Mouse (Mus musculus) megakaryocyte, embryonic 14.5 days (primary cell): ENCODE measurements around the gene Glcci1. TPM values are rescaled to one million over a fixed set of nuclear protein-coding genes. Genes with fewer than 3 reads are reported as not detected.

Experiments used
- H3K27me3 ChIP-seq: replicated peaks from 2 replicates; pipeline ENCODE3; 2012; ENCODE audit warnings: inconsistent platforms
- H3K36me3 ChIP-seq: replicated peaks from 2 replicates; pipeline ENCODE3; 2012; ENCODE audit warnings: low read length, inconsistent platforms, mixed read lengths
- H3K4me1 ChIP-seq: 2 replicates; pipeline ENCODE4 v1.6.1; 2012; ENCODE audit warnings: inconsistent platforms
- H3K4me3 ChIP-seq: replicated peaks from 2 replicates; pipeline ENCODE3; 2012; ENCODE audit warnings: moderate library complexity, mild to moderate bottlenecking, inconsistent platforms
- H3K9me3 ChIP-seq: 2 replicates; pipeline ENCODE4 v1.6.1; 2012; ENCODE audit warnings: inconsistent platforms
- FLI1 ChIP-seq: IDR thresholded peaks from 2 replicates; pipeline ENCODE4 v1.6.1; 2012; ENCODE audit warnings: low read length, inconsistent platforms, mixed read lengths
- GATA1 ChIP-seq: IDR thresholded peaks from 3 replicates; pipeline ENCODE4 v1.6.1; 2012; ENCODE audit warnings: mixed read lengths, low read length, inconsistent platforms, borderline replicate concordance
- polyA plus RNA-seq: library from polyadenylated mRNA; stranded (reverse); fragments of >175 nt; gene quantifications from 2 replicates; pipeline ENCODE4 v1.2.3, GENCODE M21; 2012; ENCODE audit warnings: low replicate concordance; ENCODE audit not compliant: insufficient read depth

The Glcci1 gene
- polyA plus RNA-seq, 1 experiment: 0.16 TPM

GRCm38 (mm10) chr6:8479176-8479575 is 30.2 kb upstream of the Glcci1 start:
- no peaks in the 10 kb centered on the region for H3K27me3 ChIP-seq
- H3K4me3 ChIP-seq: no peak overlapping the region
- H3K9me3 ChIP-seq: no peaks in the 10 kb centered on the region
- TF ChIP-seq GATA1 (no peak), FLI1 (no peak)
- H3K36me3 ChIP-seq: no peaks in the 10 kb centered on the region
- H3K4me1 ChIP-seq: no peaks in the 10 kb centered on the region

- Histone ChIP-seq H3K27me3 (no peaks in the 10 kb centered on the region), H3K36me3 (no peaks in the 10 kb centered on the region), H3K4me1 (peaks cover 4% of the 10 kb centered on the region; the same call in 1 of the 2 replicates), H3K9me3 (no peaks in the 10 kb centered on the region), H3K4me3 (no peak overlapping the region)
- TF ChIP-seq GATA1: no peak
- no peak for TF ChIP-seq FLI1
Observed at GRCm38 (mm10) chr6:8484437-8485275, 24.7 kb upstream of the Glcci1 start.

- TF ChIP-seq FLI1: no peak
- no peak for TF ChIP-seq GATA1
- H3K4me3 ChIP-seq: no peak overlapping the region
- peaks cover 4% of the 10 kb centered on the region; the same call in 1 of the 2 replicates for H3K4me1 ChIP-seq
Observed at GRCm38 (mm10) chr6:8485414-8486175, 23.8 kb upstream of the Glcci1 start.

GRCm38 (mm10) chr6:8486391-8487043 is 22.9 kb upstream of the Glcci1 start:
- no peak for TF ChIP-seq FLI1
- no peak for TF ChIP-seq GATA1
- Histone ChIP-seq H3K4me3 (no peak overlapping the region), H3K9me3 (no peaks in the 10 kb centered on the region), H3K36me3 (no peaks in the 10 kb centered on the region), H3K4me1 (peaks cover 4% of the 10 kb centered on the region; the same call in 1 of the 2 replicates), H3K27me3 (no peaks in the 10 kb centered on the region)

More at GRCm38 (mm10) chr6:8485414-8486175, 23.8 kb upstream of the Glcci1 start:
- Histone ChIP-seq H3K36me3 (no peaks in the 10 kb centered on the region), H3K9me3 (no peaks in the 10 kb centered on the region), H3K27me3 (no peaks in the 10 kb centered on the region)

- Histone ChIP-seq H3K4me3 (no peak overlapping the region), H3K4me1 (peaks cover 4% of the 10 kb centered on the region; the same call in 1 of the 2 replicates), H3K36me3 (no peaks in the 10 kb centered on the region), H3K9me3 (no peaks in the 10 kb centered on the region), H3K27me3 (no peaks in the 10 kb centered on the region)
- TF ChIP-seq FLI1 (no peak), GATA1 (no peak)
Observed at GRCm38 (mm10) chr6:8487044-8487853, 22.2 kb upstream of the Glcci1 start.

- peaks cover 4% of the 10 kb centered on the region; the same call in 1 of the 2 replicates for H3K4me1 ChIP-seq
- no peaks in the 10 kb centered on the region for H3K27me3 ChIP-seq
- H3K9me3 ChIP-seq: no peaks in the 10 kb centered on the region
- H3K36me3 ChIP-seq: no peaks in the 10 kb centered on the region
- H3K4me3 ChIP-seq: no peak overlapping the region
- TF ChIP-seq GATA1 (no peak), FLI1 (no peak)
Observed at GRCm38 (mm10) chr6:8488249-8488648, 21.2 kb upstream of the Glcci1 start.

GRCm38 (mm10) chr6:8489266-8489665 is 20.1 kb upstream of the Glcci1 start:
- peaks cover 4% of the 10 kb centered on the region; the same call in 1 of the 2 replicates for H3K4me1 ChIP-seq
- H3K27me3 ChIP-seq: no peaks in the 10 kb centered on the region
- TF ChIP-seq FLI1: no peak
- TF ChIP-seq GATA1: no peak
- H3K4me3 ChIP-seq: no peak overlapping the region
- H3K36me3 ChIP-seq: no peaks in the 10 kb centered on the region
- no peaks in the 10 kb centered on the region for H3K9me3 ChIP-seq

- no peaks in the 10 kb centered on the region for H3K27me3 ChIP-seq
- H3K4me1 ChIP-seq: peaks cover 4% of the 10 kb centered on the region; the same call in 1 of the 2 replicates
- no peak overlapping the region for H3K4me3 ChIP-seq
- no peaks in the 10 kb centered on the region for H3K9me3 ChIP-seq
- TF ChIP-seq FLI1 (no peak), GATA1 (no peak)
- H3K36me3 ChIP-seq: no peaks in the 10 kb centered on the region
Observed at GRCm38 (mm10) chr6:8489938-8490585, 19.3 kb upstream of the Glcci1 start.
